25 mouse cellular contexts compared by ENCODE assay signal in genomic region chr4:77861269-77861668, GRCm38 (mm10).
DNase-seq lines count a peak whose midpoint lies in the region; ATAC-seq and TF ChIP-seq lines count a peak whose summit lies in the region.
"Had no signal": no experiment of that assay in that cellular context is flagged by ENCODE, and none has a peak within 500 bp of the region (broad histone marks: within the 10 kb centered on the region; RNA-seq: fewer than 3 reads in every experiment).

No protein-coding gene starts in this region.

- no peak overlapping the region for H3K27ac ChIP-seq in embryonic facial prominence, embryonic 14.5 days (replicated peaks; ENCODE audit: low read depth, low read length)
- no peak overlapping the region for H3K27ac ChIP-seq in embryonic facial prominence, embryonic 10.5 days (replicated peaks)
- H3K27ac ChIP-seq in hindbrain, postnatal 0 days = no peak overlapping the region
- no peak overlapping the region for H3K27ac ChIP-seq in hindbrain, embryonic 13.5 days
- no peak overlapping the region for H3K27ac ChIP-seq in midbrain, embryonic 16.5 days (ENCODE audit: low read length)
- H3K27ac ChIP-seq in midbrain, embryonic 13.5 days = no peak overlapping the region
- H3K27ac ChIP-seq: embryonic facial prominence, embryonic 13.5 days; forebrain, embryonic 13.5 days; left cerebral cortex, adult 2 months; limb, embryonic 12.5 days; liver, embryonic 15.5 days had no signal

- H3K4me3 ChIP-seq in embryonic facial prominence, embryonic 14.5 days (ENCODE audit: low read depth, low read length) = no peak overlapping the region
- no peak overlapping the region for H3K4me3 ChIP-seq in embryonic facial prominence, embryonic 10.5 days
- no peak overlapping the region for H3K4me3 ChIP-seq in hindbrain, postnatal 0 days (ENCODE audit: low read length)
- no peak overlapping the region for H3K4me3 ChIP-seq in hindbrain, embryonic 13.5 days
- no peak overlapping the region for H3K4me3 ChIP-seq in midbrain, embryonic 16.5 days (ENCODE audit: low read depth, low read length)
- no peak overlapping the region for H3K4me3 ChIP-seq in midbrain, embryonic 13.5 days (replicated peaks)
- H3K4me3 ChIP-seq: embryonic facial prominence, embryonic 13.5 days; erythroblast, embryonic 14.5 days; forebrain, embryonic 13.5 days; left cerebral cortex, adult 2 months; limb, embryonic 12.5 days; liver, embryonic 15.5 days had no signal

- 55% methylated on average over 5 of the region's 5 CpGs for WGBS in embryonic facial prominence, embryonic 14.5 days
- WGBS in embryonic facial prominence, embryonic 10.5 days = 78% methylated on average over 5 of the region's 5 CpGs
- WGBS in hindbrain, postnatal 0 days = 57% methylated on average over 5 of the region's 5 CpGs
- WGBS in hindbrain, embryonic 13.5 days = 69% methylated on average over 5 of the region's 5 CpGs
- 51% methylated on average over 5 of the region's 5 CpGs for WGBS in midbrain, embryonic 16.5 days
- WGBS in midbrain, embryonic 13.5 days = 69% methylated on average over 5 of the region's 5 CpGs

- no peaks in the 10 kb centered on the region for H3K36me3 ChIP-seq in embryonic facial prominence, embryonic 14.5 days (ENCODE audit: control insufficient read depth, insufficient read depth, low read length)
- no peaks in the 10 kb centered on the region for H3K36me3 ChIP-seq in embryonic facial prominence, embryonic 10.5 days (replicated peaks)
- no peaks in the 10 kb centered on the region for H3K36me3 ChIP-seq in hindbrain, postnatal 0 days (ENCODE audit: insufficient read depth, low read length)
- H3K36me3 ChIP-seq in hindbrain, embryonic 13.5 days = no peaks in the 10 kb centered on the region
- H3K36me3 ChIP-seq in midbrain, embryonic 16.5 days (ENCODE audit: control insufficient read depth, insufficient read depth, low read length) = no peaks in the 10 kb centered on the region
- no peaks in the 10 kb centered on the region for H3K36me3 ChIP-seq in midbrain, embryonic 13.5 days
- H3K36me3 ChIP-seq: embryonic facial prominence, embryonic 13.5 days; limb, embryonic 12.5 days; liver, embryonic 15.5 days had no signal

- H3K9me3 ChIP-seq in embryonic facial prominence, embryonic 14.5 days (ENCODE audit: control insufficient read depth, low read length) = no peaks in the 10 kb centered on the region
- no peaks in the 10 kb centered on the region for H3K9me3 ChIP-seq in embryonic facial prominence, embryonic 10.5 days
- H3K9me3 ChIP-seq in hindbrain, postnatal 0 days (ENCODE audit: low read length) = no peaks in the 10 kb centered on the region
- no peaks in the 10 kb centered on the region for H3K9me3 ChIP-seq in hindbrain, embryonic 13.5 days
- H3K9me3 ChIP-seq in midbrain, embryonic 16.5 days (replicated peaks; ENCODE audit: control insufficient read depth, low read length, poor library complexity, severe bottlenecking) = no peaks in the 10 kb centered on the region
- no peaks in the 10 kb centered on the region for H3K9me3 ChIP-seq in midbrain, embryonic 13.5 days
- H3K9me3 ChIP-seq: embryonic facial prominence, embryonic 13.5 days; forebrain, embryonic 13.5 days; liver, embryonic 15.5 days had no signal

- H3K4me1 ChIP-seq in embryonic facial prominence, embryonic 14.5 days (ENCODE audit: control insufficient read depth, insufficient read depth, low read length) = no peaks in the 10 kb centered on the region
- no peaks in the 10 kb centered on the region for H3K4me1 ChIP-seq in embryonic facial prominence, embryonic 10.5 days
- no peaks in the 10 kb centered on the region for H3K4me1 ChIP-seq in hindbrain, postnatal 0 days (ENCODE audit: insufficient read depth, low read length)
- H3K4me1 ChIP-seq in hindbrain, embryonic 13.5 days (replicated peaks) = no peaks in the 10 kb centered on the region
- H3K4me1 ChIP-seq in midbrain, embryonic 16.5 days (ENCODE audit: control insufficient read depth, insufficient read depth, low read length) = peaks cover 2% of the 10 kb centered on the region; the same call in 1 of the 2 replicates
- no peaks in the 10 kb centered on the region for H3K4me1 ChIP-seq in midbrain, embryonic 13.5 days (replicated peaks)
- H3K4me1 ChIP-seq: embryonic facial prominence, embryonic 13.5 days; forebrain, embryonic 13.5 days; limb, embryonic 12.5 days; liver, embryonic 15.5 days had no signal

- peak; percentile 5 for DNase-seq in embryonic facial prominence, embryonic 14.5 days (ENCODE audit: low spot score)
- DNase-seq in embryonic facial prominence, embryonic 10.5 days (ENCODE audit: low spot score) = no peak
- DNase-seq in hindbrain, postnatal 0 days (ENCODE audit: low spot score) = peak; percentile 2
- no peak for DNase-seq in heart, postnatal 4 days
- DNase-seq: adrenal gland, adult 8-10 months; cerebellum, adult 11-12 months; cerebellum, adult 9-11 months; embryo, embryonic 11 days; gastrocnemius, postnatal 14 days; heart, postnatal 14 days; kidney, adult 9 months; kidney, postnatal 14 days; lung, embryonic 14.5 days; lung, postnatal 14 days had no signal

- ATAC-seq in embryonic facial prominence, embryonic 14.5 days (ENCODE audit: low read depth) = no peak
- ATAC-seq in hindbrain, postnatal 0 days = no peak
- ATAC-seq in hindbrain, embryonic 13.5 days (ENCODE audit: low FRiP score) = no peak
- ATAC-seq in midbrain, embryonic 16.5 days = peak; percentile 48; the same call in 1 of the 2 replicates
- no peak for ATAC-seq in midbrain, embryonic 13.5 days
- ATAC-seq: forebrain, embryonic 13.5 days; intestine, embryonic 16.5 days had no signal

- no peak for TF ChIP-seq CTCF in hindbrain, postnatal 0 days (IDR thresholded peaks at IDR 0.05; ENCODE audit: low read depth)

- H3K27me3 ChIP-seq in embryonic facial prominence, embryonic 14.5 days (replicated peaks; ENCODE audit: control insufficient read depth, insufficient read depth, low read length) = no peaks in the 10 kb centered on the region
- no peaks in the 10 kb centered on the region for H3K27me3 ChIP-seq in embryonic facial prominence, embryonic 10.5 days (replicated peaks; ENCODE audit: low read depth, poor library complexity, severe bottlenecking)
- H3K27me3 ChIP-seq in hindbrain, postnatal 0 days (ENCODE audit: insufficient read depth, low read length) = no peaks in the 10 kb centered on the region
- no peaks in the 10 kb centered on the region for H3K27me3 ChIP-seq in hindbrain, embryonic 13.5 days
- H3K27me3 ChIP-seq in midbrain, embryonic 16.5 days (ENCODE audit: control insufficient read depth, insufficient read depth, low read depth, low read length) = no peaks in the 10 kb centered on the region
- no peaks in the 10 kb centered on the region for H3K27me3 ChIP-seq in midbrain, embryonic 13.5 days
- H3K27me3 ChIP-seq: CH12.LX; embryonic facial prominence, embryonic 13.5 days; forebrain, embryonic 13.5 days; limb, embryonic 12.5 days; liver, embryonic 15.5 days had no signal

- no peak overlapping the region for H3K4me2 ChIP-seq in embryonic facial prominence, embryonic 14.5 days (ENCODE audit: low read depth, low read length)
- H3K4me2 ChIP-seq in hindbrain, postnatal 0 days (ENCODE audit: low read depth, low read length) = no peak overlapping the region
- no peak overlapping the region for H3K4me2 ChIP-seq in hindbrain, embryonic 13.5 days
- H3K4me2 ChIP-seq in midbrain, embryonic 16.5 days (ENCODE audit: low read length) = 0 out of 2 replicates have a peak overlapping the region, but pooled peaks have one; percentile 3
- no peak overlapping the region for H3K4me2 ChIP-seq in midbrain, embryonic 13.5 days (replicated peaks)
- H3K4me2 ChIP-seq: embryonic facial prominence, embryonic 13.5 days; forebrain, embryonic 13.5 days; limb, embryonic 12.5 days; liver, embryonic 15.5 days; lung, embryonic 14.5 days had no signal

- H3K9ac ChIP-seq in embryonic facial prominence, embryonic 14.5 days (ENCODE audit: low read depth, low read length) = no peak overlapping the region
- no peak overlapping the region for H3K9ac ChIP-seq in hindbrain, postnatal 0 days (replicated peaks; ENCODE audit: low read length)
- no peak overlapping the region for H3K9ac ChIP-seq in hindbrain, embryonic 13.5 days
- H3K9ac ChIP-seq in midbrain, embryonic 16.5 days (ENCODE audit: low read depth, low read length) = no peak overlapping the region
- H3K9ac ChIP-seq in midbrain, embryonic 13.5 days (replicated peaks) = no peak overlapping the region
- H3K9ac ChIP-seq: embryonic facial prominence, embryonic 13.5 days; forebrain, embryonic 13.5 days; limb, embryonic 12.5 days; liver, embryonic 15.5 days; lung, embryonic 14.5 days had no signal

Comparison
In these comparisons a context has a peak if more than half of its experiments do, and no peak if none do; other contexts are left out.
1. DNase-seq: peak in embryonic facial prominence, embryonic 14.5 days (single experiment) and hindbrain, postnatal 0 days (single experiment); none in embryonic facial prominence, embryonic 10.5 days (single experiment) and heart, postnatal 4 days (single experiment).